Comparison of ENCODE assay signal across 20 mouse cellular contexts in genomic region chr6:79335131-79335530, GRCm38 (mm10).
DNase-seq lines count a peak whose midpoint lies in the region; ATAC-seq and TF ChIP-seq lines count a peak whose summit lies in the region.
"Had no signal": no experiment of that assay in that cellular context is flagged by ENCODE, and none has a peak within 500 bp of the region (broad histone marks: within the 10 kb centered on the region; RNA-seq: fewer than 3 reads in every experiment).

No protein-coding gene starts in this region.

- H3K27ac ChIP-seq in hindbrain, postnatal 0 days, result no peak overlapping the region
- H3K27ac ChIP-seq in hindbrain, embryonic 13.5 days, result no peak overlapping the region
- peak overlapping the region; percentile 46; the same call in 1 of the 2 replicates for H3K27ac ChIP-seq in forebrain, embryonic 16.5 days (ENCODE audit: low read length)
- no peak overlapping the region for H3K27ac ChIP-seq in gastrocnemius, adult 2 months
- H3K27ac ChIP-seq: heart, embryonic 15.5 days; hindbrain, embryonic 10.5 days; neural tube, embryonic 15.5 days had no signal

- H3K27me3 ChIP-seq in hindbrain, postnatal 0 days (ENCODE audit: insufficient read depth, low read length), result no peaks in the 10 kb centered on the region
- H3K27me3 ChIP-seq in hindbrain, embryonic 13.5 days, result no peaks in the 10 kb centered on the region
- no peaks in the 10 kb centered on the region for H3K27me3 ChIP-seq in forebrain, embryonic 16.5 days (replicated peaks; ENCODE audit: control insufficient read depth, insufficient read depth, low read length)
- H3K27me3 ChIP-seq: heart, embryonic 15.5 days; neural tube, embryonic 15.5 days had no signal

- H3K36me3 ChIP-seq in hindbrain, postnatal 0 days (ENCODE audit: insufficient read depth, low read length), result no peaks in the 10 kb centered on the region
- H3K36me3 ChIP-seq in hindbrain, embryonic 13.5 days, result no peaks in the 10 kb centered on the region
- no peaks in the 10 kb centered on the region for H3K36me3 ChIP-seq in forebrain, embryonic 16.5 days (ENCODE audit: control insufficient read depth, insufficient read depth)
- H3K36me3 ChIP-seq: G1E; heart, embryonic 15.5 days; hindbrain, embryonic 10.5 days; neural tube, embryonic 15.5 days had no signal

- no peak overlapping the region for H3K4me3 ChIP-seq in hindbrain, postnatal 0 days (ENCODE audit: low read length)
- H3K4me3 ChIP-seq in hindbrain, embryonic 13.5 days, result no peak overlapping the region
- H3K4me3 ChIP-seq in forebrain, embryonic 16.5 days (replicated peaks; ENCODE audit: low read length), result no peak overlapping the region
- H3K4me3 ChIP-seq in gastrocnemius, adult 2 months, result no peak overlapping the region
- H3K4me3 ChIP-seq: erythroblast, embryonic 14.5 days; heart, embryonic 15.5 days; hindbrain, embryonic 10.5 days; neural tube, embryonic 15.5 days had no signal

- TF ChIP-seq CTCF in hindbrain, postnatal 0 days (IDR thresholded peaks at IDR 0.05; ENCODE audit: low read depth), result no peak
- no peak for TF ChIP-seq CTCF in brain, embryonic 14.5 days (IDR thresholded peaks at IDR 0.05; ENCODE audit: borderline replicate concordance, extremely low read depth, insufficient read depth, insufficient read length)
- TF ChIP-seq CTCF in gastrocnemius, adult 2 months (IDR thresholded peaks at IDR 0.05), result no peak

- no peak overlapping the region for H3K4me2 ChIP-seq in hindbrain, postnatal 0 days (ENCODE audit: low read depth, low read length)
- H3K4me2 ChIP-seq in hindbrain, embryonic 13.5 days, result no peak overlapping the region
- H3K4me2 ChIP-seq in forebrain, embryonic 16.5 days (ENCODE audit: low read length), result no peak overlapping the region
- H3K4me2 ChIP-seq: heart, embryonic 15.5 days; neural tube, embryonic 15.5 days had no signal

- WGBS in hindbrain, postnatal 0 days, result 64% methylated on average over 2 of the region's 2 CpGs
- 87% methylated on average over 2 of the region's 2 CpGs for WGBS in hindbrain, embryonic 13.5 days
- 46% methylated on average over 2 of the region's 2 CpGs for WGBS in forebrain, embryonic 16.5 days

- intact Hi-C loops in gastrocnemius, adult 2 months (cut with DNase I), result no loop called here

- no peak for TF ChIP-seq POLR2A in brain, embryonic 14.5 days (IDR thresholded peaks at IDR 0.05; ENCODE audit: borderline replicate concordance, extremely low read depth, insufficient read depth, insufficient read length, poor library complexity, severe bottlenecking)

- peak; percentile 28 for DNase-seq in hindbrain, postnatal 0 days (ENCODE audit: low spot score)
- DNase-seq in brain, embryonic 14.5 days (ENCODE audit: low read depth), result peak; percentile 83
- DNase-seq in layer of hippocampus, postnatal 10 days (ENCODE audit: low spot score in 2 of 2), result peak; percentile 49 to 57
- DNase-seq in gastrocnemius, adult 2 months, result no peak
- DNase-seq in adrenal gland, adult 8-10 months, result no peak
- DNase-seq: cerebellum, adult 11 months; heart, adult 18-20 months; kidney, adult 8-10 months; kidney, postnatal 36 days; lung, adult 18-20 months; lung, postnatal 36 days; thymus, postnatal 25 days had no signal

- no peak overlapping the region for H3K9ac ChIP-seq in hindbrain, postnatal 0 days (replicated peaks; ENCODE audit: low read length)
- H3K9ac ChIP-seq in hindbrain, embryonic 13.5 days, result no peak overlapping the region
- no peak overlapping the region for H3K9ac ChIP-seq in forebrain, embryonic 16.5 days (replicated peaks; ENCODE audit: low read depth, low read length)
- H3K9ac ChIP-seq: heart, embryonic 15.5 days; neural tube, embryonic 15.5 days had no signal

- no peak for ATAC-seq in hindbrain, postnatal 0 days
- no peak for ATAC-seq in hindbrain, embryonic 13.5 days (ENCODE audit: low FRiP score)
- peak; percentile 96 for ATAC-seq in forebrain, embryonic 16.5 days
- ATAC-seq: inflammation-experienced regulatory T-cells, adult 6 months had no signal

- no peaks in the 10 kb centered on the region for H3K4me1 ChIP-seq in hindbrain, postnatal 0 days (ENCODE audit: insufficient read depth, low read length)
- no peaks in the 10 kb centered on the region for H3K4me1 ChIP-seq in hindbrain, embryonic 13.5 days (replicated peaks)
- H3K4me1 ChIP-seq in forebrain, embryonic 16.5 days (replicated peaks; ENCODE audit: control insufficient read depth, insufficient read depth, low read length), result peaks cover 2% of the 10 kb centered on the region; the same call in 1 of the 2 replicates
- H3K4me1 ChIP-seq: heart, embryonic 15.5 days; hindbrain, embryonic 10.5 days; neural tube, embryonic 15.5 days had no signal

- H3K9me3 ChIP-seq in hindbrain, postnatal 0 days (ENCODE audit: low read length), result no peaks in the 10 kb centered on the region
- no peaks in the 10 kb centered on the region for H3K9me3 ChIP-seq in hindbrain, embryonic 13.5 days
- H3K9me3 ChIP-seq in forebrain, embryonic 16.5 days (ENCODE audit: control insufficient read depth, low read length), result no peaks in the 10 kb centered on the region
- H3K9me3 ChIP-seq: G1E; heart, embryonic 15.5 days; hindbrain, embryonic 10.5 days; neural tube, embryonic 15.5 days had no signal

Comparison
In these comparisons a context has a peak if more than half of its experiments do, and no peak if none do; other contexts are left out.
1. DNase-seq: peak in hindbrain, postnatal 0 days (single experiment), brain, embryonic 14.5 days (single experiment) and layer of hippocampus, postnatal 10 days (2 of 2); none in gastrocnemius, adult 2 months (single experiment) and adrenal gland, adult 8-10 months (single experiment).